Mouse (Mus musculus) kidney, adult 2 months (tissue): ENCODE measurements around the gene Fam161a.
A peak's percentile ranks its signal among the peaks of the same experiment; 100 is the strongest.

Experiments used
- CTCF ChIP-seq: fragments of 200-500 bp; conservative IDR thresholded peaks from 2 replicates; pipeline ENCODE4 v1.5.1; 2011; ENCODE audit warnings: low read depth, mild to moderate bottlenecking, control low read depth, low read length, moderate library complexity, mixed read lengths; ENCODE audit not compliant: insufficient read depth, insufficient read length
- POLR2A ChIP-seq: fragments of 200-500 bp; IDR thresholded peaks from one replicate; pipeline ENCODE4 v1.6.1; 2011; ENCODE audit warnings: low read depth, low read length, control low read depth

DNA sequence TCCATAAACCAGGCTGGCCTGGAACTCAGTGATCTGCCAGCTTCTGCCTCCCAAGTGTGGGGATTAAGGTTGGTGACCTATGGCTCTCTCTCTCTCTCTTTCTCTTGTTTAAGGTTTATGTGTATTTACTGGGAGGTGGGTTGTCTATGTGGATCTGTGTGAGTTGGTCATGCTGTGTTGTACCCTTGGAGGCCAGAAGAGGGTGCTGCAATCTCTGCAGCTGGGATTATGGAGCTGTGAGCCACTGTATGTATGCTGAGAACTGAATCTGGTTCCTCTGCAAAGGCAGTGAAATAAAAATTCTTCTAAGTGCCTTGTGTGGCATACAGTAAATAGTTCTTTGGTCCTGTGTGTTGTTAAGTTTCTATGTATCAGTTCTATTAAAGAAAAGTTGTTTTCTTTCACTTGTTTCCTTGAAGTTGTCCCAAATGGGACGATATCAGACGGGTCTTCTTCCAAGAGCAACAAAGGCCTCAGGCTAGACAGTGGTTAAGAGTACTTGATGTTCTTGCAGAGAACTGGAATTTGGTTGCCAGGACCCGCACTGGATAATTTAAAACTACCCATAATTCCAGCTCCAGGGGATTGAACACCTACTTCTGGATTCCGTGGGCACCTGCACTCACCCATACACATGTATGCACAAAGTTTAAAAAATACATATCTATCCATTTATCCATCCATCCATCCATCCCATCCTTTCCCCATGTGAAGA, 6.4 kb downstream of the Fam161a start:
- peak; percentile 67 for TF ChIP-seq CTCF
- TF ChIP-seq POLR2A = no peak
